Mouse (Mus musculus): ENCODE measurements around the gene Lin37. TPM values are rescaled to one million over a fixed set of nuclear protein-coding genes. Genes with fewer than 3 reads are reported as not detected.
A peak's percentile ranks its signal among the peaks of the same experiment; 100 is the strongest.

Gene Lin37
- 44.2 and 48.3 TPM in 2 replicates for polyA plus RNA-seq (2015; fragmentation: Nextera tagmentation; extraction: Ambion mirVana)

DNA sequence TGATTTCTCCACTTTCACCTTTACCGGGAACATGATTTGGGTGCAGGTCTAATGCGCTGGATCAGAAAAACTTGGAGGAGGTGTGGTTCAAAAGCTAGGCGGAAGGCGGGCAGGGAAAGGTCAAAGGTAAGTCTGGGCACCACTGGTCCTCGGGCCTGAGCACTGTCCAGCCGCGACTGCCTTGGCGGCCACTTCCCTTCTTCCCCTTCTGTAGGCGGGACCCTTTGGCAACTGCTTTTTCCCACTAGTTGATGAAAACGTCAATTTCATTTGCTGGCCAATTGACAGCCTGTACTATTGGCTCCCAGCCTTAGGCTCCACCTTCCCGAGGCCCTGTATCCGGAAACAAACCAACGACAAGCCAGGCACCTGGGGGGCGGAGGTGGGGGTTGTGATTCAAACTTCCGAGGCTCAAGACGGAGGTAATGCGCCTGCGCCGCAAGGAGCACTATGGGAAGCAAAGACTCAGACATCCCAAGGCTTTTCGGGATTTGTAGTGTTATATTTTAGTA is at the start of gene Lin37:
TSS of gene Lin37 (minus strand) at position 396 of the 512 bp plus-strand sequence.
- Histone ChIP-seq H3K36me3 (peaks cover 30% of the 10 kb centered on the region), H3K27ac (no peak within 1 kb of the TSS; the same call in 1 of the 2 replicates), H3K9ac (peak within 1 kb of the TSS; percentile 78), H3K4me3 (peak within 1 kb of the TSS; percentile 68), H3K27me3 (no peaks in the 10 kb centered on the region), H3K4me2 (replicated peaks) (peak within 1 kb of the TSS; percentile 96), H3K4me1 (peaks cover 37% of the 10 kb centered on the region), H3K9me3 (no peaks in the 10 kb centered on the region)
- peak; percentile 90 for ATAC-seq (ENCODE audit: low FRiP score, low read depth)
- WGBS = under 1% methylated on average over 20 of the region's 20 CpGs

DNA sequence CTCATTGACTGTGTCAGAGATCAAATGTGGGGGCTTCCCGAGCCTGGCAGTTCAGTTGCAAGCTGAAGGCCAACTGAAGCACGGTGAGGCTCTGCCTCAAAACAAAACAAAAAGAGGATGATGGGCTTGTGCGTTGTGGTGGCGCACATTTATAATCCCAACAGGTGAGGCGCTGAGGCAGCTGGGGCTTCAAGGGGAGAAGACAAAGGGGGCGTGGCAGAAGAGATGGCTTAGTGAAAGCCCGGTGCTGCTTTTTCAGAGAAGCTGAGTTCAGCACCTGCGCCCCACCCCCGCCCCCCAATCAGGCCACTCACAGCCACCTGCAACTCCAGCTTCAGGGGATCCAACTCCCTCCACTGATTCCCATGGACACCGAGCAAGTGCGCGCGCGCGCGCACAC is 48.8 kb upstream of the Lin37 start:
- Histone ChIP-seq H3K9me3 (no peaks in the 10 kb centered on the region), H3K27ac (no peak overlapping the region), H3K4me2 (replicated peaks) (no peak overlapping the region), H3K9ac (no peak overlapping the region), H3K27me3 (no peaks in the 10 kb centered on the region), H3K36me3 (no peaks in the 10 kb centered on the region), H3K4me1 (no peaks in the 10 kb centered on the region), H3K4me3 (no peak overlapping the region)
- ATAC-seq (ENCODE audit: low FRiP score, low read depth) = no peak
- WGBS = 47% methylated on average over 16 of the region's 16 CpGs

DNA sequence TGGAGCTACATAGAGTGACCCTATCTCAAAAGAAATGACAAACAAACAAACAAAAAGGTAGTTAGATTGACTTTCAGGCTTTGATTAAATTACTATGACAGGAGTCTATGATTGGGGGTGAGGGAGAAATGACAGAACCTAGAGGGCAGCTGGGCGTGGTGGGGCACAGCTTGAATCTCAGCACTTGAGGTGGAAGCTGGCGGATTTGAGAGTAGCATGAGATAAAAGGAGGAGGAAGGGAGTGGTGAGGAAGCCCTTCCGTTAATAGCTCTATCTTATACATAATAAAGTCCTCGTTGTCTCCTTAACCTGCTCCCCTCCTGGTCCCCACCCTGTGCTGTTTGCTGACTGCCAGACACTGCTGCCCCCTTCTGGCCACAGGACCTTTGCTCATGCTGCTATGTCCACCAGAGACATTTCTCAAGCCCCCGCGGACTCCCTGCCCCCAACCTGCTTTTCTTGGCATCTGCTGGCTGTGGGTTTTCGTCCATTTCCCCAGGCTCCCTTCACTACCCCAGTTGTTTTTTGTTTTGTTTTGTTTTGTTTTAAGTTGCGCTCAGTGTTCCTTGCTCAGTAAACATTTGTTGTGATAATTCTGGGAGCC is 48.2 kb upstream of the Lin37 start:
- Histone ChIP-seq H3K9me3 (no peaks in the 10 kb centered on the region), H3K4me2 (replicated peaks) (no peak overlapping the region), H3K27ac (no peak overlapping the region), H3K9ac (no peak overlapping the region), H3K4me3 (no peak overlapping the region), H3K27me3 (no peaks in the 10 kb centered on the region), H3K36me3 (no peaks in the 10 kb centered on the region), H3K4me1 (no peaks in the 10 kb centered on the region)
- WGBS = 23% methylated on average over 8 of the region's 8 CpGs
- no peak for ATAC-seq (ENCODE audit: low FRiP score, low read depth)

DNA sequence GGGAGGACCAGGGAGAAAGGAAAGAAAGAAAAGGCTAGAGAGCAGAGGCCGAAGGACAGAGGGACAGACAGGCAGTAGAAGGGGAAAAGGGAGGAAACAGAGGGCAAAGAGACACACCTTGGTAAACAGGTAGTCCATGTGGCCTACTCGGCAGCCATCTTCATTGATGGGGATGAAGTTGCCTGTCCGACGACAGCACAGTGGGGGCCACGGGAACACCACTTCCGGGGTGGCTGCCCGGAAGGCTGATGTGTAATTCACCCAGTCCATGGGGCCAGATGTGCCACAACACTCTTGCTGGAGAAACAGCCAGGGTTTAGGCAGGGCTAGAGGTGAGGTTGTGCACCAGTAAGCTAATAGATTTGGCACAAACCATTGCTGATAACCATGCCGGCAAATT is 45.3 kb upstream of the Lin37 start:
- Histone ChIP-seq H3K9ac (0 out of 2 replicates have a peak overlapping the region, but pooled peaks have one; percentile 19), H3K36me3 (no peaks in the 10 kb centered on the region), H3K27ac (no peak overlapping the region), H3K9me3 (no peaks in the 10 kb centered on the region), H3K4me3 (no peak overlapping the region), H3K4me1 (no peaks in the 10 kb centered on the region), H3K27me3 (no peaks in the 10 kb centered on the region), H3K4me2 (replicated peaks) (no peak overlapping the region)
- 85% methylated on average over 8 of the region's 8 CpGs for WGBS
- ATAC-seq (ENCODE audit: low FRiP score, low read depth) = no peak

DNA sequence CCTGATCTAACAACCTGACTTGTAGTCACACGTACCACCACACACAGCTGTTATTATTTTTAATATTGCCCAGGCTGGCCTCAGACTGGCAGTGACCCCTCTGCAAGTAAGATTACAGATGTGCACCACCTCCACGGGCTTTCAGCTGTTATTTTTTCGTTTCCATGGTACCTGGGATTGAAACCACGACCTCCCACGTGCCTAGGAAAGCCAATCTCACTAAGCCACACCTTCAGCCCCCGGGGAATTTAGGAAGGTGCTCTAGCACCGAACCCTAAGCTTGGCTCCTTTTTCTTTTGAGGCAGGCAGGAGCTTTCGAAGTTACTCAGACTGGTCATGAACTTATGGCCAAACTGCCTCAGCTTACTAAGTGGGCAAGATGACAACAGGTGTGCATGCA is 44.8 kb upstream of the Lin37 start:
- 51% methylated on average over 8 of the region's 8 CpGs for WGBS

DNA sequence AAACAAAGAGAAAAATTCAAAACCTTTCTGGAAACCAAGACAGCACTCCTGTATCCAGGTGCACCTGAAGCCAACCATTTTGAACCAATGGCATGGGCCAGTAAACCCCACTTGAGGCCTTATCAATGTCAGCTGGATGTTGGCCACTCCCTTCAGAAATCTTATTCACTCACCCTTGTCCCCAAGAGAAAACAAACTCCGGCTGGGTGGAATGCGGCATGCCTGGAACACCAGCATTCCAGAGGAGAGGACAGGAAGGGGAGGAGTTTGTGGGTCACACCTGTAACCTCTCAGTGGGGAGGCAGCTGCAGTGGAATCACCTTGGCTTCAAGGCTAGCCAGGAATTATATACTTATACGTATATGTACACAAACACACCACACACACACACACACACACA is 42.9 kb upstream of the Lin37 start:
- Histone ChIP-seq H3K36me3 (no peaks in the 10 kb centered on the region), H3K27me3 (no peaks in the 10 kb centered on the region), H3K9ac (no peak overlapping the region), H3K4me3 (no peak overlapping the region), H3K4me2 (replicated peaks) (no peak overlapping the region), H3K9me3 (no peaks in the 10 kb centered on the region), H3K27ac (no peak overlapping the region), H3K4me1 (no peaks in the 10 kb centered on the region)
- 31% methylated on average over 3 of the region's 3 CpGs for WGBS
- no peak for ATAC-seq (ENCODE audit: low FRiP score, low read depth)

More for the DNA sequence above, 44.8 kb upstream of the Lin37 start:
- ATAC-seq (ENCODE audit: low FRiP score, low read depth) = no peak
- Histone ChIP-seq H3K27ac (no peak overlapping the region), H3K9ac (0 out of 2 replicates have a peak overlapping the region, but pooled peaks have one; percentile 19), H3K9me3 (no peaks in the 10 kb centered on the region), H3K4me3 (no peak overlapping the region), H3K4me2 (replicated peaks) (no peak overlapping the region), H3K27me3 (no peaks in the 10 kb centered on the region), H3K4me1 (no peaks in the 10 kb centered on the region), H3K36me3 (no peaks in the 10 kb centered on the region)

DNA sequence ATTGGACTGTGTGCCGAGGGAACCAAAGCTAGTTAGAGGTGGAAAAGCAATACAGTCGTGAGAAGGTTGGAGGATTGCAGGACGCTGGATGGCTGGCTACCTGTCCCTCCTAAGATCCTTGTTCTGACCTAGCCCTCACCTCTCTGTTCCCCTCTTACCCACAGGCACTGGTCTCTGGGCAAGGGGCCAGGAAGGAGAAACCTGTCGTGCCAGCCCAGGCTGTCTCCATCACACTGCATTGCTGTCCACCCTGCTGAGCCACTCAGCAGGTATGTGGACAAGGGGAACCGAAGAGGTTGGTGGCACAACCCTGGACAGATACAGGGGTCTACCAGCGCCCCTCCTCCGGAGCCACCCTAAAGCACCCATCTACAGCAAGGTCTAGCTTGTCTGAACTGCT is 41.0 kb upstream of the Lin37 start:
- no peak overlapping the region for H3K4me2 ChIP-seq (replicated peaks)
- H3K27ac ChIP-seq = no peak overlapping the region
- H3K4me1 ChIP-seq = no peaks in the 10 kb centered on the region
- ATAC-seq (ENCODE audit: low FRiP score, low read depth) = no peak
- H3K9me3 ChIP-seq = no peaks in the 10 kb centered on the region
- H3K4me3 ChIP-seq = no peak overlapping the region
- no peaks in the 10 kb centered on the region for H3K36me3 ChIP-seq
- 70% methylated on average over 7 of the region's 7 CpGs for WGBS
- H3K27me3 ChIP-seq = no peaks in the 10 kb centered on the region
- no peak overlapping the region for H3K9ac ChIP-seq

DNA sequence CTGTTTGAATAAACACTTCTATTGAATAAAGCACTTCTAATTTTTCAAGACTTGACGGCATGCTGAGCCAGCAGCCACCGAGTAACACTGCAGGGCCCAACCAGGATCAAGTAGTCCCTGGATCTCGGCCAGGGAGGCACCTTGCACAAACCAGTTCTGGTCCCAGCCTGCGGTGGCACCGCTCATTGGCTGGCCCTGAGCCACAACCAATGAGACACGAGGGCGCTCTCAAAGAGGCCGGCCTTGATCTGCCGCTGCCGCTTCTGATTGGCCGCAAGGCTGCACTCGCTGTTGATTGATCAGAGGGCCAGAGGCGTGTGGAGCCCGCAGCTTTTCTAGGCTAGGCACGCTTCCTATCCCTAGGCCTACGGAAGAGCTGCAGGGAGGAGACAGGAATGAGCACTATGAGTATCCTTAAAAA is 40.3 kb upstream of the Lin37 start:
- Histone ChIP-seq H3K4me3 (no peak overlapping the region), H3K9me3 (no peaks in the 10 kb centered on the region), H3K4me1 (no peaks in the 10 kb centered on the region), H3K27me3 (0 out of 2 replicates have a peak, but pooled peaks cover under 1% of the 10 kb centered on the region), H3K27ac (no peak overlapping the region), H3K9ac (no peak overlapping the region), H3K36me3 (no peaks in the 10 kb centered on the region), H3K4me2 (replicated peaks) (no peak overlapping the region)
- WGBS = 2% methylated on average over 16 of the region's 16 CpGs
- peak; percentile 91 for ATAC-seq (ENCODE audit: low FRiP score, low read depth)

DNA sequence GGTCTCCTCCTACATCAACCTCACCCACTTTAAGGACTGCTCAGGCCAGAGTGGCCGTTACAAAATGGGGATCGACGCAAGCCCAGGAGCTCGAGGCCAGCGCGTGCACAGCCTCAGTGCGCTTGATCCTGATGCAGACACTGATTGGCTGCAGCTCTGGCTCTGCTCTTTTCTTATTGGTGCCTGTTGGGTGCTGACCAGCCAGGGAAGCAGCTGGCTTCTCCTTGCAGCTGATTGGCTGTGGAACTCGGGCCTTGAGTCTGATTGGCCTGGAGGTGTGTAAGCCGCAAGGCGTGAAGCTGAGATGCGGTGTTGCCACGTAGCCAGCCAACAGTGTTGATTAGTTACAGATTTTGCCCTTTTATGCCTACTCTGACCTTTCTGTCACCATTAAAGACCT is 39.1 kb upstream of the Lin37 start, which contains the start of gene Zbtb32:
TSS of gene Zbtb32 (minus strand) at position 124 of the 400 bp plus-strand sequence.
- H3K4me1 ChIP-seq = no peaks in the 10 kb centered on the region
- H3K36me3 ChIP-seq = no peaks in the 10 kb centered on the region
- no peak within 1 kb of the TSS for H3K4me3 ChIP-seq
- no peak within 1 kb of the TSS for H3K4me2 ChIP-seq (replicated peaks)
- H3K9me3 ChIP-seq = no peaks in the 10 kb centered on the region
- H3K9ac ChIP-seq = no peak within 1 kb of the TSS
- 87% methylated on average over 12 of the region's 12 CpGs for WGBS
- ATAC-seq (ENCODE audit: low FRiP score, low read depth) = no peak
- H3K27me3 ChIP-seq = 0 out of 2 replicates have a peak, but pooled peaks cover 6% of the 10 kb centered on the region
- no peak within 1 kb of the TSS for H3K27ac ChIP-seq

DNA sequence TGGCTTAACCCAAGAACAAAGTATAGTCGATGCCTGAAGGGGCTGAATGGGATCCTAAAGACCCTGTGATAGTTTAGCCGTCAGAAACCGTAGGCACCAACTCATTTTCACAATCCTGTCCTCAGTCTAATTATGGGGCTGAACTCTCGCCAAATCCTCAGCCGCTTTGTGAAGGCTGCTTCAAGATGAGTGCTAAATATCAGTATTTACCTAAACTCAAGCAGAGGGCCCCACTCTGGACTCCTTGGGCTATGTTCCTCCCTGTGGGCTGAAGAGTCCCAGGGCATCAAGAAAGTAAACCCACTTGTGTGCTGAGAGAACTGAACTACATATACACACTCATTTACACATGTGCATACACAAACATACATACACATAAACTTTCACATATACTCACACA is 37.2 kb upstream of the Lin37 start:
- H3K9ac ChIP-seq = no peak overlapping the region
- no peaks in the 10 kb centered on the region for H3K9me3 ChIP-seq
- ATAC-seq (ENCODE audit: low FRiP score, low read depth) = no peak
- 0 out of 2 replicates have a peak, but pooled peaks cover 8% of the 10 kb centered on the region for H3K27me3 ChIP-seq
- no peaks in the 10 kb centered on the region for H3K36me3 ChIP-seq
- WGBS = 71% methylated on average over 5 of the region's 5 CpGs
- H3K4me3 ChIP-seq = no peak overlapping the region
- no peaks in the 10 kb centered on the region for H3K4me1 ChIP-seq
- H3K27ac ChIP-seq = no peak overlapping the region
- H3K4me2 ChIP-seq (replicated peaks) = no peak overlapping the region

DNA sequence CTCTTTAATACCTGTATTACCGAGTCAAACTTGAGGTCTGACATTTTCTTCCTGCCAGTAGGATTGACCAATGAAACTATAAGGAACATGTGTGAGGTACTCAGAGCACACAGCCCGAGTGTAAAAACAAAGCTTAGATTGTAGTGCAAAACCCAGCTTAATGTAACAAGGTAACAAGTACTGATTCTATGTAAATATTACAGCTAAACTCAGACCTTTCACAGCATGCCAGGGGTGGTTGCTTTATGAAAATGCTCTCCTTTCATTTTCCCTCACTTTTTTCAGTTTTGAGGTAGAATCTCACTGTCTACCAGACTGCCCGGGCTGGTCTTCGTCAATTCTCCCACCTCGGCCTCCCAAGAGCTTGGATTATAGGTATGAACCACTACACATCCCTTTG is 36.5 kb upstream of the Lin37 start:
- H3K4me1 ChIP-seq = no peaks in the 10 kb centered on the region
- no peak overlapping the region for H3K9ac ChIP-seq
- ATAC-seq (ENCODE audit: low FRiP score, low read depth) = no peak
- 74% methylated on average over 5 of the region's 5 CpGs for WGBS
- H3K9me3 ChIP-seq = no peaks in the 10 kb centered on the region
- no peak overlapping the region for H3K4me3 ChIP-seq
- H3K27me3 ChIP-seq = 0 out of 2 replicates have a peak, but pooled peaks cover 8% of the 10 kb centered on the region
- no peak overlapping the region for H3K27ac ChIP-seq
- H3K4me2 ChIP-seq (replicated peaks) = no peak overlapping the region
- H3K36me3 ChIP-seq = no peaks in the 10 kb centered on the region

DNA sequence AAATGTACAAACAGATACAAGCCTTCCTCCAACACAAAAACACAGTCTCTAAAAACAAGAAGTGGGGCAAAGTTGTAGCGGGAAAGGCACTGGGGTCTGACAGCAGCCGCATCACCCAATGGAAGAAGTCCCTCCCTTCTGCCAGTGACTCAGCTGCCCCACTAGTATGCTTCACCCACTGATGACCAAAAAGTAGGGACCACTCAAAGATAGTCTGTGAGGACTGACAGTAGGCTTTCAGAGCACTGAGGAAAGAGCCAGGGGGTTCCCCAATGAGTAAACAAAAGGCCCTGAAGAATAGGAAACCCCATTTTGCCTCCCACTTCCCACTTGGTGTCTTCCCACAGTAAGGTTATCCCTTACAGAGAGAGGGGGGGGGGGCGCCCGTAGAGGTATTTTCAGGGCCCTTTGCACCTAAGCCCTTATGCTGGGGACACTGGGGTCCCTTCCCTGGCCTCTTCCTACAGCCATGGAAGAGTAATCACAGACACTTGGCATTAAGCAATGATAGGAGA is 34.9 kb upstream of the Lin37 start:
- H3K9me3 ChIP-seq = no peaks in the 10 kb centered on the region
- 62% methylated on average over 4 of the region's 4 CpGs for WGBS
- H3K27ac ChIP-seq = no peak overlapping the region

More for the DNA sequence above, 34.9 kb upstream of the Lin37 start:
- H3K9ac ChIP-seq = no peak overlapping the region
- no peak overlapping the region for H3K4me3 ChIP-seq
- no peaks in the 10 kb centered on the region for H3K36me3 ChIP-seq
- no peak for ATAC-seq (ENCODE audit: low FRiP score, low read depth)
- 0 out of 2 replicates have a peak, but pooled peaks cover 8% of the 10 kb centered on the region for H3K27me3 ChIP-seq
- peaks cover 8% of the 10 kb centered on the region for H3K4me1 ChIP-seq
- H3K4me2 ChIP-seq (replicated peaks) = no peak overlapping the region
